Mouse (Mus musculus) stomach, embryonic 15.5 days (tissue): Measurements from ENCODE around the gene Mmd. TPM values are rescaled to one million over a fixed set of nuclear protein-coding genes. Genes with fewer than 3 reads are reported as not detected.

ENCODE experiments used
- ATAC-seq: fragments of 200-750 bp; cut with Nextera tagmentation; 2 replicates; pipeline ENCODE4 v1.8.0; 2017; ENCODE audit warnings: low read depth, moderate number of reproducible peaks, moderate TSS enrichment; ENCODE audit not compliant: insufficient read depth, low FRiP score
- H3K27ac ChIP-seq: fragments of 300-500 bp; sonication (generic); 2 replicates; pipeline ENCODE4 v1.5.1; 2015; ENCODE audit warnings: mild to moderate bottlenecking, inconsistent platforms
- H3K27me3 ChIP-seq: fragments of 300-500 bp; sonication (generic); replicated peaks from 2 replicates; pipeline ENCODE4 v1.6.1; 2015; ENCODE audit warnings: inconsistent platforms
- H3K36me3 ChIP-seq: fragments of 300-500 bp; sonication (generic); 2 replicates; pipeline ENCODE4 v1.6.1; 2015; ENCODE audit warnings: inconsistent platforms
- H3K4me1 ChIP-seq: fragments of 300-500 bp; sonication (generic); 2 replicates; pipeline ENCODE4 v1.6.1; 2015; ENCODE audit warnings: inconsistent platforms
- H3K4me2 ChIP-seq: fragments of 300-500 bp; sonication (generic); 2 replicates; pipeline ENCODE4 v1.6.1; 2015; ENCODE audit warnings: mild to moderate bottlenecking, inconsistent platforms
- H3K4me3 ChIP-seq: fragments of 300-500 bp; sonication (generic); replicated peaks from 2 replicates; pipeline ENCODE4 v1.5.1; 2015; ENCODE audit warnings: inconsistent platforms
- H3K9ac ChIP-seq: fragments of 300-500 bp; sonication (generic); 2 replicates; pipeline ENCODE4 v1.6.1; 2015; ENCODE audit warnings: inconsistent platforms
- H3K9me3 ChIP-seq: fragments of 300-500 bp; sonication (generic); 2 replicates; pipeline ENCODE4 v1.6.1; 2016; ENCODE audit warnings: inconsistent platforms
- WGBS: fragments of 180-500 bp; shearing (Covaris S2); methylation state at CpG from one replicate; pipeline ENCODE4 v1.1.7; 2015; 5-methylcytosine and 5-hydroxymethylcytosine counted together
- polyA plus RNA-seq: library from polyadenylated mRNA; unstranded; fragments of >200 nt; fragmentation: Nextera tagmentation; extraction: Ambion mirVana; gene quantifications from 2 replicates; pipeline ENCODE4 v1.2.1, GENCODE M21; 2015

Mmd gene
- polyA plus RNA-seq, 1 experiment from 2014 or later: 47.2 TPM

DNA sequence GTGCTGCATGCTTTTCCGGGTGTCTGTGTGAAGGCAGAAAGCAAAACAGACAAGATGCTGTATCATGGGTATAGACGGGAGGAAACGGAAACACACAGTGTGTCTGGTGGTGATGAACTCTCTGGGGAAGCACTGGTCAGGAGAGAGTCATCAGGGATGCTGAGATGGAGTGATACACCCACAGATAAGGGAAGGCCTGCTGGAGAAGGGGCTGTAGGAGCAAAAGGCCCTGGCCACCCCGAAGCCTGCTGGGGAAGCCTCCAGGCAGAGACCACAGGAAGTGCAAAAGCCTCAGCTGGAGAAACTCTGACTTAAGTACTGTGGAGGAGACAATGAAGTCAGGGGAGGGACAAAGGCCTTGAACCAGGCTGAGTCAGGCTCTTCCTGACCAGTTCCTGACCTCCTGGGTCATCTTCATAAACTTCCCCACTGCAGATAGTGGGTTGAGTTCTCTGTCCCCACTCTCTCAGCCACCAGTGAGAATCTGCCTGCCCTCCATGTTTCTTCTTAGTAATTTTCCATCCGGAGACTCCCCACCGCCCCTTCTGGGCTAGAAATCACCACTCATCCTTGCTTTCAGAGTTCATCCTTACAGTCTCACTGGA is 37.4 kb downstream of the Mmd start:
- Histone ChIP-seq H3K4me3 (no peak overlapping the region), H3K27ac (no peak overlapping the region), H3K9me3 (no peaks in the 10 kb centered on the region), H3K9ac (no peak overlapping the region), H3K4me2 (no peak overlapping the region), H3K36me3 (no peaks in the 10 kb centered on the region), H3K27me3 (no peaks in the 10 kb centered on the region), H3K4me1 (no peaks in the 10 kb centered on the region)
- WGBS: 80% methylated on average over 6 of the region's 6 CpGs
- no peak for ATAC-seq

DNA sequence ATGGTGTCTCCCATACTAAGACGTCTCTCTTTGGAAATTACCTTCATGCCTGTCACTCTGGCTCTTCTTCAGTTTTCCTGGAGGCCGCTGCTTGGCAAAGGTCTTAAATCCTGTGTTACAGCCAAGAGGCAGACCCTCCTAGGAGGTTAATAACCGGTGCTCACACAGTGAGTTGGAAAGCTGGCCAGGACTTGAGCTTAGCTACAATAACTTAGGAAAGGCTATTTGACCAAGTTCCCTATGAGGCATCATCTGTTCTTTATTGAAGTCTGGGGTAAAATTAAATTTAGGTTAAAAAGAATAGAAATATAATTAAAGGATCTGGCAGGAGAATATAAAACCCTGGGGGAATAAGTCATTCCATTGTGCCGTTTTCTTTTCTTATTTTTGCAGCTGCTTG is 41.9 kb downstream of the Mmd start:
- H3K9me3 ChIP-seq: no peaks in the 10 kb centered on the region
- H3K27ac ChIP-seq: no peak overlapping the region
- H3K4me2 ChIP-seq: no peak overlapping the region
- no peaks in the 10 kb centered on the region for H3K27me3 ChIP-seq
- H3K9ac ChIP-seq: no peak overlapping the region
- WGBS: 71% methylated on average over 4 of the region's 4 CpGs
- H3K4me3 ChIP-seq: no peak overlapping the region
- H3K4me1 ChIP-seq: no peaks in the 10 kb centered on the region
- ATAC-seq: no peak
- no peaks in the 10 kb centered on the region for H3K36me3 ChIP-seq

GRCm38 (mm10) chr11:90292766-90293165 is 43.5 kb downstream of the Mmd start:
- H3K27ac ChIP-seq: no peak overlapping the region
- no peaks in the 10 kb centered on the region for H3K36me3 ChIP-seq
- ATAC-seq: no peak
- no peak overlapping the region for H3K4me2 ChIP-seq
- H3K27me3 ChIP-seq: no peaks in the 10 kb centered on the region
- H3K4me3 ChIP-seq: no peak overlapping the region
- no peaks in the 10 kb centered on the region for H3K9me3 ChIP-seq
- no peaks in the 10 kb centered on the region for H3K4me1 ChIP-seq
- no peak overlapping the region for H3K9ac ChIP-seq

- Histone ChIP-seq H3K9ac (no peak overlapping the region), H3K4me3 (no peak overlapping the region), H3K9me3 (no peaks in the 10 kb centered on the region), H3K4me2 (no peak overlapping the region), H3K36me3 (no peaks in the 10 kb centered on the region), H3K27me3 (no peaks in the 10 kb centered on the region), H3K4me1 (no peaks in the 10 kb centered on the region), H3K27ac (no peak overlapping the region)
- ATAC-seq: no peak
- 89% methylated on average over 2 of the region's 2 CpGs for WGBS
Observed at GRCm38 (mm10) chr11:90294622-90295021, 45.4 kb downstream of the Mmd start.

- no peak for ATAC-seq
- H3K4me3 ChIP-seq: no peak overlapping the region
- WGBS: 84% methylated on average over 5 of the region's 5 CpGs
- H3K4me2 ChIP-seq: no peak overlapping the region
- no peaks in the 10 kb centered on the region for H3K9me3 ChIP-seq
- H3K27ac ChIP-seq: no peak overlapping the region
- no peak overlapping the region for H3K9ac ChIP-seq
- no peaks in the 10 kb centered on the region for H3K4me1 ChIP-seq
- no peaks in the 10 kb centered on the region for H3K36me3 ChIP-seq
- H3K27me3 ChIP-seq: no peaks in the 10 kb centered on the region
Observed at GRCm38 (mm10) chr11:90306067-90306466, 56.8 kb downstream of the Mmd start.

DNA sequence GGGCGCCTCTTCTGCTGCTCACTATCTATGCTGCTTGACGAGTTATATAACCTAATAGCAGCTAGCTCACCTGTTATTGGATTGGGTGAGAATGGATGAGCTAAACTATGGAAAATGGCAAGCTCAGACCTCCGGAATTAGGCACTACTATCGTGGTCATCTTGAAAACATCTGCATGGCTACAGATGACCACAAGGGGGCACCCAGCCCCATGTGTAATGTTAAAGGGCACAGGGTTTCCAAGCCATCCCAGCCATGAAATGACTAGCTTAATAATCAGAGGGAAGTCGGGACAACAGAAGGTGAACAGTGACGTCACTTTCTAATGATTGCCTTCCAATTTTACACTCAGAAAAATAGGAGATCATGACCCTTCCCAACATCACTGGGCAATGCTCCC is 57.7 kb downstream of the Mmd start:
- Histone ChIP-seq H3K9ac (no peak overlapping the region), H3K27me3 (no peaks in the 10 kb centered on the region), H3K4me3 (no peak overlapping the region), H3K27ac (no peak overlapping the region), H3K36me3 (no peaks in the 10 kb centered on the region), H3K9me3 (no peaks in the 10 kb centered on the region), H3K4me1 (no peaks in the 10 kb centered on the region), H3K4me2 (no peak overlapping the region)
- WGBS: 58% methylated on average over 6 of the region's 6 CpGs
- no peak for ATAC-seq

DNA sequence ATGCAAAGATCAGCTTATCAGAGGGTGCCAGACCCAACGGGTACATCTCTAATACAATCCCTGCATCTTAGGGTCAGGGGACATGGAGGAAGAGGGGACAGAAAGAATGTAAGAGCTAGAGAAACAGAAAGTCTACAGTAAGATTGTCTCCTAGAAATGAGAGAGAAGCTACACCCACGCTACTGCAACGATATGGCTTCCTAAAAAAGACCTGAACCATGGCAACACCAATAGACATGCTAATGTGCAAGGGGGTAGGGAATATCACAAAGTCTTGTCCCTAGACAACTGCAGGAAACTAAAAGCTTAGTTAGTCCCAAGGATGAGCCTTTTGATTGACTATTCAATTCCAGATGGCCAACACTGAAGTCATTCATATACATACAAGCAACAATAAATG is 65.3 kb downstream of the Mmd start:
- Histone ChIP-seq H3K4me2 (no peak overlapping the region), H3K9ac (no peak overlapping the region), H3K9me3 (no peaks in the 10 kb centered on the region), H3K27me3 (no peaks in the 10 kb centered on the region), H3K36me3 (no peaks in the 10 kb centered on the region), H3K4me1 (no peaks in the 10 kb centered on the region), H3K27ac (no peak overlapping the region), H3K4me3 (no peak overlapping the region)
- ATAC-seq: no peak
- 83% methylated on average over 3 of the region's 3 CpGs for WGBS

DNA sequence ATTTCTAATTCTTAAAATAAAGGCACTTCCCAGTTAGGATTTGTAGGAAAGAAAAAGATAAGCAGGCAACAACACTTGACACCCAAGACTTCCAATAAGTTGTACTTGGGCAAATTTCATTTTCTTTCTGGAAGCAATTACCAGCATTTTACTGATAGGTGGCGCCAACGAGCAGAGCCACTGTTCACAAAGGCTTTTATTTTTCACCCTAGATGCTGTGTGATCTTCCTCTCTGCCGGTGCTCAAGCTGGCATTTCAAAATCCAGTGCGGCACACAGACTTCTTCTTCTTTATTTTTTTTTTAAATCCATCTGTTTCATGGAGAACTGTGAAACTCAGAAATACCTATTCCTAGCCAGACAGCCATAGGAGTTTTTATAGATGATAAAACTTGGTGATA is 68.2 kb downstream of the Mmd start:
- no peak overlapping the region for H3K27ac ChIP-seq
- H3K9me3 ChIP-seq: no peaks in the 10 kb centered on the region
- no peak overlapping the region for H3K9ac ChIP-seq
- ATAC-seq: no peak
- H3K4me2 ChIP-seq: no peak overlapping the region
- no peaks in the 10 kb centered on the region for H3K4me1 ChIP-seq
- no peaks in the 10 kb centered on the region for H3K36me3 ChIP-seq
- no peak overlapping the region for H3K4me3 ChIP-seq
- H3K27me3 ChIP-seq: no peaks in the 10 kb centered on the region
- 16% methylated on average over 4 of the region's 4 CpGs for WGBS

- Histone ChIP-seq H3K27ac (no peak overlapping the region), H3K9ac (no peak overlapping the region), H3K4me3 (no peak overlapping the region), H3K36me3 (no peaks in the 10 kb centered on the region), H3K4me2 (no peak overlapping the region), H3K9me3 (no peaks in the 10 kb centered on the region), H3K27me3 (no peaks in the 10 kb centered on the region), H3K4me1 (no peaks in the 10 kb centered on the region)
- WGBS: 57% methylated on average over 7 of the region's 7 CpGs
- ATAC-seq: no peak
Observed at GRCm38 (mm10) chr11:90320922-90321321, 71.7 kb downstream of the Mmd start.

GRCm38 (mm10) chr11:90324597-90324996 is 75.3 kb downstream of the Mmd start:
- 92% methylated on average over 3 of the region's 3 CpGs for WGBS
- Histone ChIP-seq H3K4me1 (no peaks in the 10 kb centered on the region), H3K9me3 (no peaks in the 10 kb centered on the region), H3K36me3 (no peaks in the 10 kb centered on the region), H3K27ac (no peak overlapping the region), H3K4me3 (no peak overlapping the region), H3K27me3 (no peaks in the 10 kb centered on the region), H3K4me2 (no peak overlapping the region), H3K9ac (no peak overlapping the region)
- ATAC-seq: no peak

DNA sequence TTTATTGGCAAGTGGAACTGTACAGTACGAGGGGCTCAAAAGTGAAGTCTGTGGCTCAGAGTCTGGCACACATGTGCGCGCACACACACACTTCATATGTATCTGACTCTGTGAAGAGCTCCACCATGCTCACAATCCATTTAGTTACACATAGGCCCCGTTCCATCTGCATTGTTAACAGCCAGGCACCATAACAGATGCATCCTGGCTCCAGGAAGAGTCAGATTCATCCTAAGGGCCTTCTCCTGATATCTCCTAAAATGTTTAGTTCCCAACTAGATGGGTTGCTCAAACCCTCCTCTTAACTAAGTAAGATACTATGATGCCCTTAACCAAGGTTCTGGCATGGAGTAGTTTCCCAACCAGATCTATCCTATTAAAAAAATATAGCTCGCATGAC is 76.9 kb downstream of the Mmd start:
- H3K4me1 ChIP-seq: no peaks in the 10 kb centered on the region
- no peak overlapping the region for H3K4me3 ChIP-seq
- no peak for ATAC-seq
- H3K4me2 ChIP-seq: no peak overlapping the region
- H3K9ac ChIP-seq: no peak overlapping the region
- no peaks in the 10 kb centered on the region for H3K36me3 ChIP-seq
- 89% methylated on average over 5 of the region's 5 CpGs for WGBS
- H3K9me3 ChIP-seq: no peaks in the 10 kb centered on the region
- no peaks in the 10 kb centered on the region for H3K27me3 ChIP-seq
- no peak overlapping the region for H3K27ac ChIP-seq

DNA sequence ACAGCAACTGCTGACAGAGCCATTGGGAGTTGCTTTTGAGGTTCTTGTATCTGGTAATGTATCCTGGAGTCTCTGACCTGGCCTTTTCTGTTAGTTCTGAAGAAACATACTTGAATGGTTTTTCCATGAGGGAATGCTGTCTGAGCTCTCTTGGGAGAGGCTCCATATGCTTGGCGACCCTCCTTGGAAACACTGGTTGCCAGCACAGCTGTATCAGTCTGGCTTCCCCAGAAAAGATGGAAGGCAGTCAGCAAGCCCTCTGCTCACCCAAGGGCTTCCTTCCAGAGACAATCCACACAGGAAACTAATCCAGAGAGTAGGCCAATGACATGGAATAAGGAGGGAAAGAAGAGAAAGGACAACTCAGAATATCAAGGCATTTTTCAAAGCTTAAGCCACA is 77.6 kb downstream of the Mmd start:
- Histone ChIP-seq H3K36me3 (no peaks in the 10 kb centered on the region), H3K4me3 (no peak overlapping the region), H3K4me2 (no peak overlapping the region), H3K27ac (no peak overlapping the region), H3K27me3 (no peaks in the 10 kb centered on the region), H3K9me3 (no peaks in the 10 kb centered on the region), H3K9ac (no peak overlapping the region), H3K4me1 (no peaks in the 10 kb centered on the region)
- no peak for ATAC-seq
- whole genome bisulfite sequencing: 67% methylated on average over 1 of the region's 1 CpGs
